ENCODE assay signal across 13 mouse cellular contexts in the genomic region with DNA sequence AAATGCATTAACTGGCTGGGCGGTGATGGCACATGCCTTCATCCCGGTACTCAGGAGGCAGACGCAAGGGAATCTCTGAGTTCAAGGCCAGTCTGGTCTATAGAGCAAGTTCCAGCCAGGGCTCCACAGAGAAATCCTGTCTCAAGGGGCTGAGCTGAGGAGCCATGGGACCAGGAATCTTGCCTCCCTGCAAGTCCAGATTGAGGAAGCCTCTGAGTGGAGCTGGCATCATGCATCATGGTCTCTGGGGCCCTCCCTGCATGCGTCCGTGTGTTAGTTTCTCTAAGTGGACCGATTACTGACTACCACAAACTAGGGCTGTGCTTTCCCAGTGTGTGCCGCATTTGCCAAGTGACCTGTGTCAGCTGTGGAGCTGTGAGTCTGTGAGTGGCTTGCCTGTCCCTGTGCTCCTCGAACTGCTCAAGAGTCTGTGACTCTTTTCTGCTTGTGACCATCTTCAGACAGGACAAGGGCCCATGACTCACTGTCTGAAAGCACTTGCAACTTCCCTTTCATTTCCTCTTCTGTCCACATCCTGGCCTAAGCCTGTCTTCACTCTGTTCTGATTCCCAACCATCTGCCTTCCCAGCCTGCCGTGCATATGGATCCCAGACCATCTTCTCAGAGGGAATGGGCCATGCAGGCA.
DNase-seq lines count a peak whose midpoint lies in the region; ATAC-seq and TF ChIP-seq lines count a peak whose summit lies in the region.
"Had no signal": no experiment of that assay in that cellular context is flagged by ENCODE, and none has a peak within 500 bp of the region (broad histone marks: within the 10 kb centered on the region; RNA-seq: fewer than 3 reads in every experiment).

No protein-coding gene starts in this region.

- no peak for TF ChIP-seq CTCF in lung, postnatal 0 days (IDR thresholded peaks at IDR 0.05)
- no peak for TF ChIP-seq CTCF in bone marrow, adult 2 months (IDR thresholded peaks at IDR 0.05; ENCODE audit: control insufficient read depth, insufficient read depth, low read length)
- TF ChIP-seq CTCF in liver, embryonic 14.5 days (IDR thresholded peaks at IDR 0.05; ENCODE audit: low read depth), result no peak

- TF ChIP-seq EP300 in lung, postnatal 0 days (IDR thresholded peaks at IDR 0.05), result no peak
- no peak for TF ChIP-seq EP300 in liver, embryonic 14.5 days (IDR thresholded peaks at IDR 0.05; ENCODE audit: low read depth)

- TF ChIP-seq POLR2A in bone marrow, adult 2 months (IDR thresholded peaks at IDR 0.05; ENCODE audit: borderline replicate concordance, control insufficient read depth, low read depth, low read length), result no peak

- no peak overlapping the region for H3K27ac ChIP-seq in lung, postnatal 0 days (ENCODE audit: low read length)
- peak overlapping the region; percentile 81 for H3K27ac ChIP-seq in bone marrow, adult 2 months (ENCODE audit: control insufficient read depth, insufficient read depth, low read depth, low read length, poor library complexity)
- peak overlapping the region; percentile 55 for H3K27ac ChIP-seq in liver, embryonic 14.5 days
- H3K27ac ChIP-seq in hindbrain, embryonic 13.5 days, result no peak overlapping the region
- H3K27ac ChIP-seq: forebrain, embryonic 12.5 days; hindbrain, postnatal 0 days had no signal

- H3K9me3 ChIP-seq in lung, postnatal 0 days (ENCODE audit: low read length), result no peaks in the 10 kb centered on the region
- H3K9me3 ChIP-seq in liver, embryonic 14.5 days (ENCODE audit: control insufficient read depth, low read length), result no peaks in the 10 kb centered on the region
- H3K9me3 ChIP-seq in hindbrain, embryonic 13.5 days, result no peaks in the 10 kb centered on the region
- H3K9me3 ChIP-seq: forebrain, embryonic 12.5 days had no signal

- no peak overlapping the region for H3K9ac ChIP-seq in lung, postnatal 0 days (replicated peaks; ENCODE audit: low read depth)
- no peak overlapping the region for H3K9ac ChIP-seq in liver, embryonic 14.5 days (replicated peaks)
- H3K9ac ChIP-seq in hindbrain, embryonic 13.5 days, result no peak overlapping the region
- H3K9ac ChIP-seq: forebrain, embryonic 12.5 days; lung, embryonic 14.5 days had no signal

- no peak overlapping the region for H3K4me2 ChIP-seq in lung, postnatal 0 days (replicated peaks; ENCODE audit: low read depth, low read length)
- no peak overlapping the region for H3K4me2 ChIP-seq in liver, embryonic 14.5 days (ENCODE audit: low read depth)
- H3K4me2 ChIP-seq in hindbrain, embryonic 13.5 days, result no peak overlapping the region
- H3K4me2 ChIP-seq: forebrain, embryonic 12.5 days; lung, embryonic 14.5 days had no signal

- no peak overlapping the region for H3K4me3 ChIP-seq in lung, postnatal 0 days (ENCODE audit: low read depth, low read length)
- no peak overlapping the region for H3K4me3 ChIP-seq in bone marrow, adult 2 months (replicated peaks; ENCODE audit: control insufficient read depth, low read depth, low read length)
- no peak overlapping the region for H3K4me3 ChIP-seq in liver, embryonic 14.5 days (ENCODE audit: insufficient read depth in 1 of 2, low read depth in 2 of 2, low read length in 2 of 2)
- H3K4me3 ChIP-seq in hindbrain, embryonic 13.5 days, result no peak overlapping the region
- H3K4me3 ChIP-seq: forebrain, embryonic 12.5 days; myocyte had no signal

- no peaks in the 10 kb centered on the region for H3K36me3 ChIP-seq in lung, postnatal 0 days (ENCODE audit: insufficient read depth, low read length)
- no peaks in the 10 kb centered on the region for H3K36me3 ChIP-seq in liver, embryonic 14.5 days (replicated peaks; ENCODE audit: control insufficient read depth, insufficient read depth, low read depth)
- no peaks in the 10 kb centered on the region for H3K36me3 ChIP-seq in splenic B cell, adult 2 months (ENCODE audit: control insufficient read depth, insufficient read depth, low read length, poor library complexity, severe bottlenecking)
- no peaks in the 10 kb centered on the region; the same call in 1 of the 2 replicates for H3K36me3 ChIP-seq in hindbrain, embryonic 13.5 days
- H3K36me3 ChIP-seq: forebrain, embryonic 12.5 days had no signal

- peak; percentile 47 for DNase-seq in lung, postnatal 0 days (ENCODE audit: low spot score)
- no peak for DNase-seq in lung, postnatal 10 days
- no peak for DNase-seq in liver, embryonic 14.5 days (ENCODE audit: low read depth in 3 of 3, low spot score in 3 of 3)
- DNase-seq in splenic B cell, adult 2 months (ENCODE audit: low read depth, low spot score), result peak; percentile 51
- DNase-seq in thymus, postnatal 0 days (ENCODE audit: low spot score), result no peak
- DNase-seq: kidney, postnatal 4 days; lung, embryonic 14.5 days; right cerebral cortex, adult 18-20 months had no signal

- H3K27me3 ChIP-seq in lung, postnatal 0 days (replicated peaks; ENCODE audit: insufficient read depth, low read length), result no peaks in the 10 kb centered on the region
- H3K27me3 ChIP-seq in liver, embryonic 14.5 days (ENCODE audit: control insufficient read depth, insufficient read depth, low read length), result no peaks in the 10 kb centered on the region
- no peaks in the 10 kb centered on the region for H3K27me3 ChIP-seq in splenic B cell, adult 2 months (ENCODE audit: control insufficient read depth, insufficient read depth, low read length, poor library complexity, severe bottlenecking)
- H3K27me3 ChIP-seq in hindbrain, embryonic 13.5 days, result no peaks in the 10 kb centered on the region
- H3K27me3 ChIP-seq: forebrain, embryonic 12.5 days had no signal

- ATAC-seq in lung, postnatal 0 days, result peak; percentile 27
- ATAC-seq in liver, embryonic 14.5 days (ENCODE audit: insufficient read depth), result no peak; the same call in 1 of the 2 replicates
- no peak for ATAC-seq in hindbrain, embryonic 13.5 days (ENCODE audit: low FRiP score)
- ATAC-seq: hindbrain, postnatal 0 days had no signal

- 81% methylated on average over 9 of the region's 9 CpGs for WGBS in lung, postnatal 0 days
- 62% methylated on average over 9 of the region's 9 CpGs for WGBS in bone marrow, adult 2 months
- WGBS in liver, embryonic 14.5 days (ENCODE audit: insufficient replicate concordance), result 59% methylated on average over 9 of the region's 9 CpGs
- 91% methylated on average over 9 of the region's 9 CpGs for WGBS in hindbrain, embryonic 13.5 days

- no peaks in the 10 kb centered on the region for H3K4me1 ChIP-seq in lung, postnatal 0 days (ENCODE audit: insufficient read depth, low read depth, low read length)
- H3K4me1 ChIP-seq in bone marrow, adult 2 months (ENCODE audit: control insufficient read depth, insufficient read depth, low read length), result peaks cover 14% of the 10 kb centered on the region
- peaks cover 20 to 46% of the 10 kb centered on the region in 2 experiments for H3K4me1 ChIP-seq in liver, embryonic 14.5 days (replicated peaks; ENCODE audit: control insufficient read depth in 2 of 2, insufficient read depth in 2 of 2, low read length in 1 of 2)
- no peaks in the 10 kb centered on the region for H3K4me1 ChIP-seq in hindbrain, embryonic 13.5 days (replicated peaks)
- H3K4me1 ChIP-seq: forebrain, embryonic 12.5 days had no signal

Comparison
In these comparisons a context has a peak if more than half of its experiments do, and no peak if none do; other contexts are left out.
1. DNase-seq: peak in lung, postnatal 0 days (single experiment) and splenic B cell, adult 2 months (single experiment); none in lung, postnatal 10 days (single experiment), liver, embryonic 14.5 days (0 of 3) and thymus, postnatal 0 days (single experiment).
2. H3K27ac ChIP-seq: peak in bone marrow, adult 2 months (single experiment) and liver, embryonic 14.5 days (single experiment); none in lung, postnatal 0 days (single experiment) and hindbrain, embryonic 13.5 days (single experiment).